Mouse (Mus musculus): ENCODE results near the gene Fam193a.

Fam193a gene

DNA sequence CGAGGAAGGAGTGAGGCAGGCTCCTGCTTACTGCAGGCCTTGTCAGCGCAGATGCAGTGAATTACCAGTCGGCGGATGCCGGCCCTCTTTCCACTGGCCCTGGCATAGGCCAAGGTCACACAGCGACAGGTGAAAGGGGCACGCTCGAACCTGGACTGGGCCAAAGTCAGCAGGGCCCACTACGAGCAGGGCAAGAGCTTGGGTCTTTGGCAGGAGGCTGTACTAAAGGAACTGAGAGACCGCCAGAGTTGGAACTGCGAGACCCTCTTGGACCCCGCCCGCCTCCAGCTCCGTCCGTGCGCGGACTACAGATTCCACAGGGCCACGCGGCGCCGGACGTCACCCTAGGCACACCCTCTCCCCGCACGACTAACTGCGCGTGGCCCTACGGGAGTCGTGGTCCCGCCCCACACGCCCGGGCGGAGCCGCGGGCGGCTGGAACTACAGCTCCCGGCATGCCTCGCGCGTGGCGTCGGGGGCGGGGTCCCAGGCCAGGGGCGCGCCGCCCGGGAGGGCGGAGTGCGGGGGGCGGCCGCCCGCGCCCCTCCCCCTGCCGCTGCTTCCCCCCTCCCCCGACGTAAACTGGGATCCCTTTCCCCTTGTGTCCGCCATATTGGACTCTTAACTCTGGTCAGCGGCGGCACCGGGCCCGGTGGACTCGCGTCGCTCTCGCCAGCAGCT, at the start of gene Fam193a:
Fam193a (plus strand) TSS at position 593 of the 681 bp plus-strand sequence.
- peak; percentile 95 for DNase-seq (ENCODE audit: low read depth, low spot score)

- no peak for DNase-seq (ENCODE audit: low read depth, low spot score)
Observed at GRCm38 (mm10) chr5:34321236-34321635, 48.5 kb upstream of the Fam193a start.

DNA sequence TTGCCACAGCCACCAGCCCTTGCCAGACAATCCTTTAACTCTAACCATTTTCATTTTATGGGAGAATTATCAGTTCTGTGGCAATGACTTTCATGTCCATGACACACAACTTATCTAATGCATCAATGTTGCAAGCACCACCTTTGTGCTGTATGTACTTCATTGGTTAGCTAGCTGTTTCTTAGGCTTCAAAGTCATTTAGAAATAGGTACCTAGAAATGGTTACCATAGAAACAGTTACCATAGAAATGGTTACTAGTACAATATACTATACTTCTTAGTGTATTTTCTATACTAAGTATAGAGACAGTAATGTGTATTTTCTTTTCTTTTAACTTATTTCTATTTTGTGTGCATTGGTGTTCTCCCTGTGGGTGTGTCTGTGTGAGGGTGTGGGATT, 44.4 kb upstream of the Fam193a start:
- DNase-seq (ENCODE audit: low read depth, low spot score): no peak

- no peak for DNase-seq (ENCODE audit: low read depth, low spot score)
Observed at GRCm38 (mm10) chr5:34326249-34326691, 43.5 kb upstream of the Fam193a start.

DNA sequence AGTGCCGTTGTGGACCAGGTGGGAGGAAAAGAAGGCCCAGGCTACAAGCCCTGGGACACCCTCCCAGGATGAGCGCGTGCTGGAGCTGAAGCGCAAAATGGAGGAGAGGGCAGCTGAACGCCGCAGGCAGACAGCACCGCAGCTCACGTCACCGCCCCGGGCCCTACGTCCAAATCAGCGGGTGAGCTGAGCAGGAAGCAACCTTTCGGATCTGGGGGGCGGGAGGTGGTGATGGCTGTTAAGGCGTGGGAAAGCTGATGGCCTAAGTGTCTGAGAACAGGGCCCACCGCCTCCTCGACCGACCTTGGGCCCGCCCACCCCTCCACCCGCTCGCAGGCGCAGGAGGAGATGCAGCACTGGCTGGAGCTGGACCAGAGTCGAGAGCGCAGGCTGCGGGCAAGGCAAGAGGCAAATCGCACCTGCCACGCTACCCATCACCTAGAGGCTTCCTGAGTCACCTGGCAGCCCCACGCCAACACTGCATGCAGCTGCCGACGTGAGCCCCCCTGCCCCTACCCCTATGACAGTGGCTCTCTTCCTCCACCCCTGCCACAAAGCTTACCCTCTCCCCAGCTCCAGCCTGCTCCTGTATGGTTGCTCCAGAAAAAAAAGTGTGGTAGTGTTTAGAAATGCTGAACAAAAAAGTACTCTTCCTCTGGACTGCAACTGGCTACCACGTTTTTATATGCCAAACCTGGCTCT, 42.7 kb upstream of the Fam193a start:
- DNase-seq (ENCODE audit: low read depth, low spot score): no peak

DNA sequence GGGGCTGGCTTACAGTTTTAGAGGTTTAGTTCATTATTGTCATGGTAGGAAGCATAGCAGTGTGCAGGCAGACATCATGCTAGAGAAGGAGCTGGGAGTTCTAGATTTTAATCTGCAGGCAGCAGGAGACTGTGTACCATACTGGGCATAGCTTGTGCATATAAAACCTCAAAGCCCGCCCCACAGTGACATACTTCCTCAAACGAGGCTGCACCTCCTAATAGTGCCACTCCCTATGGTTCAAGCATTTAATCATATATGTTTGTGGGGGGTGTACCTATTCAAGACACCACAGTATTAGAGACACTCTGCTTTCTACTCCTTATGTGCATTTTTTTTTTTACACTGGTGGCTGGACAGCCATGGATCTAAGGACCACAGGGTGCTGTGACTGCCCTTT, 39.6 kb upstream of the Fam193a start:
- no peak for DNase-seq (ENCODE audit: low read depth, low spot score)

GRCm38 (mm10) chr5:34334081-34334480, 35.7 kb upstream of the Fam193a start:
- DNase-seq (ENCODE audit: low read depth, low spot score): no peak

DNA sequence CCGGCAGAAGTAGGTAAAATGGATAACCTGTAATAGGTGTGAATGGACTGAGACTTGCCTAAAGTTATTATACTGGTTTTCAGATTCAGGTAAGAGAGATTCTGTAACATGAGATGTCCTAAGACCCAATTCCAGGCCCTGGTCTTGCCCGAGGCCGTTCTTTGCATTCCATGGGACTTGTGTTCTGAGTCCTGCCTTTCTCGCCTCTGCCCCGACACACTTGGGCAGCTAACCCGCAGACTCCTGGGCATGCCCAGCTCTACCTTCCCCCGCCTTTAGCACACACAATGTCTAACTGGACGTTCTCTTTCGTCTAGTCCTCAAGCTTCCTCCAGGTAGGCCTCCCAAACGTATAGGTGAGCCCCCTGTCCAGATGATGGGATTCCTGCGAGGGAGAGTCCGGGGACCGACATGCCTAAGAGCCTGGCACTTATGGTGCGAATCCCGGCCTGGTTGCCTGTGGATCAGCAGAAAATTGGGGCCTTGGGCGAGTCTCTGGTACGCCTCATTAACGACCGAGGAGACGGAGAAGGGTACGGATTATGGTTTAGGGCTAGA, 34.1 kb upstream of the Fam193a start:
- DNase-seq (ENCODE audit: low read depth, low spot score): no peak

DNA sequence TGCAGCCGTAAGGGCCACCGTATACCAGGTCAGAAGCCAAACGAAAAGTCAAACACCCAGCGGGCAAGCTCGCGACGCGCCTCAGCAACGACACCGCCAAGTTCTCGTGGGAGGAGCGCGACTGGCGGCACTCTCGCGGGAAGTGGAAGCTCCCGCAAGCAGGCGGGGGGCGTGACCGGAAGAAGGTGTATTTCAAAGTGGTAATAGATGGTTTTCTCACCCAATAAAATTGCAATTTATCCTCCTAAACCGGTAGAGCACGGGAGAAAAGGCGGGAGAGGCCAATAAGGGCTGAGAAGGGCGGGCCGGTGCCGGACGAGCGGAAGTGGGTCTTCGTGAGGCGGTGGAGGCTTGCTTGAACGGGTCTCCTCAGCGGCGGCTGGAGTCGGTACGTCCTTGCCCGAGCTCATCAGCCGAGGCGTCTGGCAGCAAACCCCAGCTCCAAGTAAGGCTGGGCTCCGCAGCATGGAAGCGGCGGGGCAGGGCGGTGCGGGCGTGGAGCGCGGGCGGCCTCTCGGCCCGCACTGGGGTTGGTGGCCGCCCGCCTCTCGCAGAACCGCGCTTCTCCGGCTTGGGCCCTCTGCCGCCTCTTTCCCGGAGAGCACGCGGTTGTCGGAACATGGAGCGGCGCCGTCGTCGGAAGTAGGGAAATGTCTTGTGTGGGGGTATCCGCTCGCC, 33.5 kb upstream of the Fam193a start, which contains the start of gene Rnf4:
Rnf4 (plus strand) TSS at position 193 of the 678 bp plus-strand sequence.
- peak; percentile 93 for DNase-seq (ENCODE audit: low read depth, low spot score)

DNA sequence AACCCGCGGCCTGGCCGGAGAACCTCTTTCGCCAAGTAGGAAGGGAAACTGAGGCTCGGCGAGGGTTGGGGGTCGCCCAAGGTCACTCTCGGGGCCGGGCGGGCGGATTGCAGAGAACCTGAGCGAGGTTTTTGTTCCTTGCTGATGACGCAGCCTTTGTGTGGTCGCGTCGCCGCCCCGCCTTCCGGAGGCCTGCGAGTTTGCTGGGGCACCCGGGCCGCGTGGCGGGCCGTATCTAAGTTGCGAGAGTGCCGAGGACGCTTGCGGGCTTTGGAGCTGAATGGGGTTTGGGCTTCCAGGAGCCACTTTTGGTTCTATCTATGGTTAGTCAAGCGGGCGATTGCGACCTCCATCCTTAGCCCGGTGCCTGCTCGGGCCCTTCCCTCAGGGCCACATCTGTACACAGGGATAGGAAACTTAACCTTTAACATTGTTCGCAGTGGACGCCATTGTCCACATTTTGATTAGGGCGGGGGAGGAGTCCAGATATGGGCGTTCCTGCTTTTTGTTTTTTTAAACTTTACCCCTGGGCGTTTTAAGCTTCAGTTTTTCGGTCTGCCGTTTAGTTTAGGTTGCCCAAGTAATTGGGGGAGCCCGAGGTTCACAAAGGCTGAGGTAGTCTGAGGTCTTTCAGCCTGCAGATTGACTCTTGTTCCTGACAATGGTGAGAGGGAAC, 32.8 kb upstream of the Fam193a start:
- DNase-seq (ENCODE audit: low read depth, low spot score): no peak

DNA sequence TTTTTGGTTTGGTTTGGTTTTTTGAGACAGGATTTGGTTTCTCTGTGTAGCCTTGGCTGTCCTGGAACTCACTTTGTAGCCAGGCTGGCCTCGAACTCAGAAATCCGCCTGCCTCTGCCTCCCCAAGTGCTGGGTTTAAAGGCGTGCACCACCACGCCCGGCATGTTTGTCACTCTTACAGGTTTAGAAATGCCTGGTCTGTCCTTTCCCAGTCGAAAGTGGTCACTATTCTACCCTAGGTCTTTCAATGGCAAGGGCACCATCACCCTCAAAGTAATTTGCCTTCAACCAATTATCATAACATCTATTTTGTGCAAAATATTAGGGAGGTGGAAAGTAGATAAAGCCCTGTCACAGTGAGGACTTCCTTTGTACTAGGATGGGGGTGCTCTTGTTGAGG, 29.5 kb upstream of the Fam193a start:
- no peak for DNase-seq (ENCODE audit: low read depth, low spot score)

DNA sequence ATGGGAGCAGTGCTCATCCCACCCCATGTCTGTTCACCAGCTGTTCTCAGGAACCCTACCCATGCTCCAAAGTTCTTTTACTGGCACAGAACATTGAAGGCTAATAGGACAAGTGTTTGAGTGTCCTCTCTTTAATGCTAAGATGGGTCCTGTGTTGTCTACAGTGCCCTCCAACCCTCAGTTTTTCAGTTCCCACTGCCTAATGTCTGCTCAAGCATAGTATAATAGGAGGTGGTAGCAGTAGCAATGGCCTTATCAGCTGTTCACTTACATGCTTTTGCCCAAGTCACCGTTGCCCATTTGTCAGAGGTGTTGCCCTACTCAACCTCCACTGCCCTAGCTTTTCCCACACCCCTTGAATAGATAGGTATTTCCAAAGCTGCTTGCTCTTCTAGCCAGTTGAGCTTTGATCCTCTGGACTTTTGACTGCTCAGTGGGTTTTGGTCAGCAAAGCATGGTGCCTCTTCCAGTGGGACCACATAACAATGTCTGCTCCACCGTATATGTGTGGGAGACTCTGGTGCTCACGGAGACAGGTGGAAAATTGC, 17.6 kb upstream of the Fam193a start:
- no peak for DNase-seq (ENCODE audit: low read depth, low spot score)

DNA sequence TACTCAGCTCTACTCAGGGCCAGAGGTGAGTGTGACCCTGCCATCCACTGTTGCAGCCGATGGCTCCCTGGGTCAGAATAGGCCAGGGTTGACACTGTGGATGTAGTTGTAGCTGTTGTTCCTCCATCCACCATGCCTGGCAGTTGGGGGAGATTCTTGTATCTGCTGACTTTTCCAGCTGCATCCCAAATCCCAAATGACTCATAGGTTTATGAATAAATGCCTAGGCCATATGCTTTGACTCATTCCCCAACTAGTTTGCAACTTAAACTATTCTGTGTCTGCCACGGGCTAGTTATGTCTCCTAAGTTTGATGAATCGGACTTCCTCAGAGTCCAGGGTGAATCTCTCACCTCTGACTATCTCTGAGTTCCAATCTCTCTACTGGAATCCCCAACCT, 9.5 kb upstream of the Fam193a start:
- DNase-seq (ENCODE audit: low read depth, low spot score): no peak

GRCm38 (mm10) chr5:34363115-34363514, 6.6 kb upstream of the Fam193a start:
- no peak for DNase-seq (ENCODE audit: low read depth, low spot score)

- no peak for DNase-seq (ENCODE audit: low read depth, low spot score)
Observed at GRCm38 (mm10) chr5:34368551-34369290, 1.0 kb upstream of the Fam193a start.

- no peak for DNase-seq (ENCODE audit: low read depth, low spot score)
Observed at GRCm38 (mm10) chr5:34370022-34370823, 490 bp downstream of the Fam193a start.

DNA sequence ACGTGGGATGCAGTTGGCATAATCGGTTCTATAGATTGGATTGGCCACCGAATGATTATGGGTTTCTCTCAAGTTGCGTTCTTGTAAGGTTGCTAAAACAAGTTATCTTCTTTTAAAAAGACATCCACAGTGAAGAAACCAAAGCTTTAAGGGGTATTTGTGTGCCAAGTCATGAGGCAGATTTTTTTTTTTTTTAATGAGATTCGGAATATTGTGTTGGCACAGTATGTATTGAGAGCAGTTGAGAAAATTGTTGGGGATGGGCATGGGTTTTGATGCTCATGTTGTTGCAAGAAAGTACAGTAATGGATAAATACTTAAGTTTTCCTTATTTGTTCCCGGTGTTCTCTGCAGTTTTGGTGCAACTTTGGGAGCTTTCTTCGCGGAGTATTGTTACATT, 1.1 kb downstream of the Fam193a start:
- DNase-seq (ENCODE audit: low read depth, low spot score): no peak

DNA sequence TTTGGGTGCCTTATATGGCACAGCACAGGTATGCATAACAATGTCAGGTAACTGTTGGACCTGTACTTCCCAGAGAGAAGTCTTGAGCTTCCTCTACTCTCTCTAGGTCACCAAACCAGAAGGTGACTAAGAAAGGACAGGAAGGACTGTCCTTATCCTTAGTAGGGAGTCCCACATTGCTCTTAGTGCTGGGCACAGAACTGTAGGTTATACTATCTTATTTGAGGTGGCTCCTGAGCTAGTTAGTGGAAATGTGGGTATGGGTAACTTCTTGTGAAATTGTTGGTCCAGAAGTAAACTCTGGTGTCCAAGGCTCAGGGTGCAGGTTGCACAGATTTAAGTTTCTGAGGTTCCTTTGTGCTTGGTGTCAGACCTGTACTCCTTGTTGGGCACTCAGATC, 2.4 kb downstream of the Fam193a start:
- DNase-seq (ENCODE audit: low read depth, low spot score): no peak

- no peak for DNase-seq (ENCODE audit: low read depth, low spot score)
Observed at GRCm38 (mm10) chr5:34372541-34372940, 2.8 kb downstream of the Fam193a start.

GRCm38 (mm10) chr5:34378787-34379186, 9.1 kb downstream of the Fam193a start:
- no peak for DNase-seq (ENCODE audit: low read depth, low spot score)

All from retina, postnatal 7 days (tissue).